In genomic region chr12:57545371-57546241, GRCm38 (mm10) we compare ENCODE assay signal across 8 mouse cellular contexts. TPM values are rescaled to one million over a fixed set of nuclear protein-coding genes. Genes with fewer than 3 reads are reported as not detected.
DNase-seq lines count a peak whose midpoint lies in the region; ATAC-seq and TF ChIP-seq lines count a peak whose summit lies in the region.

No protein-coding gene starts in this region.

- no peaks in the 10 kb centered on the region for H3K9me3 ChIP-seq in heart, embryonic 12.5 days (replicated peaks)
- H3K9me3 ChIP-seq in limb, embryonic 14.5 days (ENCODE audit: control insufficient read depth, low read length), result no peaks in the 10 kb centered on the region
- no peaks in the 10 kb centered on the region for H3K9me3 ChIP-seq in midbrain, embryonic 15.5 days

- CTCF ChIA-PET in Patski (lab: Charles Lee), result no interaction called here

- H3K27ac ChIP-seq in heart, embryonic 12.5 days (ENCODE audit: poor library complexity, severe bottlenecking), result no peak overlapping the region
- H3K27ac ChIP-seq in limb, embryonic 14.5 days (replicated peaks; ENCODE audit: low read depth, low read length), result no peak overlapping the region
- peak overlapping the region; percentile 59 for H3K27ac ChIP-seq in midbrain, embryonic 15.5 days

- WGBS in heart, embryonic 12.5 days, result under 1% methylated on average over 84 of the region's 106 CpGs
- WGBS in limb, embryonic 14.5 days, result under 1% methylated on average over 58 of the region's 106 CpGs
- under 1% methylated on average over 104 of the region's 106 CpGs for WGBS in midbrain, embryonic 15.5 days

- H3K4me3 ChIP-seq in heart, embryonic 12.5 days, result peak overlapping the region; percentile 59
- peak overlapping the region; percentile 45 for H3K4me3 ChIP-seq in limb, embryonic 14.5 days (replicated peaks; ENCODE audit: low read length)
- peak overlapping the region; percentile 43 for H3K4me3 ChIP-seq in midbrain, embryonic 15.5 days

- TF ChIP-seq POLR2A in limb, embryonic 14.5 days (IDR thresholded peaks at IDR 0.05; ENCODE audit: borderline replicate concordance, extremely low read depth, insufficient read depth, insufficient read length), result no peak

- peak; percentile 49 to 50 for DNase-seq in cerebellum, postnatal 10 days
- no peak for DNase-seq in Patski (ENCODE audit: low read depth, low spot score)
- no peak for DNase-seq in limb, embryonic 14.5 days (ENCODE audit: low spot score)
- no peak for DNase-seq in B cell, adult 2 months
- DNase-seq in frontal cortex, adult 2 months (ENCODE audit: extremely low spot score in 1 of 2, low spot score in 1 of 2), result no peak

- H3K4me2 ChIP-seq in heart, embryonic 12.5 days, result peak overlapping the region; percentile 94
- peak overlapping the region; percentile 87 for H3K4me2 ChIP-seq in limb, embryonic 14.5 days (replicated peaks; ENCODE audit: low read depth, low read length, severe bottlenecking)
- H3K4me2 ChIP-seq in midbrain, embryonic 15.5 days, result peak overlapping the region; percentile 81

- H3K27me3 ChIP-seq in Patski, result peaks cover 29% of the 10 kb centered on the region
- peaks cover 90% of the 10 kb centered on the region for H3K27me3 ChIP-seq in heart, embryonic 12.5 days (replicated peaks)
- H3K27me3 ChIP-seq in limb, embryonic 14.5 days (ENCODE audit: control insufficient read depth, insufficient read depth, low read length), result peaks cover 96% of the 10 kb centered on the region
- peaks cover 87% of the 10 kb centered on the region for H3K27me3 ChIP-seq in midbrain, embryonic 15.5 days (replicated peaks)

- H3K4me1 ChIP-seq in heart, embryonic 12.5 days (replicated peaks), result peaks cover 42% of the 10 kb centered on the region
- H3K4me1 ChIP-seq in limb, embryonic 14.5 days (ENCODE audit: control insufficient read depth, insufficient read depth, low read length), result peaks cover 14% of the 10 kb centered on the region
- H3K4me1 ChIP-seq in midbrain, embryonic 15.5 days, result peaks cover 22% of the 10 kb centered on the region

- in situ Hi-C loops in Patski (cut with MboI; ENCODE audit: low pct_unique_long_range_greater_than_20kb), result loop anchor here (5.0 to 10.0 kb wide), 2 partner anchors 239 to 263 kb away; no protein-coding TSS in a partner anchor

- TF ChIP-seq CTCF in Patski (IDR thresholded peaks at IDR 0.05), result no peak

- POLR2A ChIA-PET in Patski (lab: Charles Lee), result no interaction called here

- no peak for ATAC-seq in cerebellum, adult (ENCODE audit: insufficient number of reproducible peaks, low FRiP score, low TSS enrichment)
- ATAC-seq in Patski, result peak; percentile 84
- ATAC-seq in heart, embryonic 12.5 days (ENCODE audit: insufficient number of reproducible peaks, low FRiP score), result peak; percentile 47
- peak; percentile 35 for ATAC-seq in limb, embryonic 14.5 days (ENCODE audit: low FRiP score, low read depth)
- ATAC-seq in midbrain, embryonic 15.5 days (replicated peaks), result peak; percentile 60

- no peaks in the 10 kb centered on the region for H3K36me3 ChIP-seq in heart, embryonic 12.5 days
- H3K36me3 ChIP-seq in limb, embryonic 14.5 days (ENCODE audit: control insufficient read depth, insufficient read depth, low read length), result no peaks in the 10 kb centered on the region
- H3K36me3 ChIP-seq in midbrain, embryonic 15.5 days (replicated peaks), result no peaks in the 10 kb centered on the region

- H3K9ac ChIP-seq in heart, embryonic 12.5 days, result 0 out of 2 replicates have a peak overlapping the region, but pooled peaks have one; percentile 30
- no peak overlapping the region for H3K9ac ChIP-seq in limb, embryonic 14.5 days (ENCODE audit: low read depth, low read length, severe bottlenecking)
- peak overlapping the region; percentile 31 for H3K9ac ChIP-seq in midbrain, embryonic 15.5 days

RNA-seq across cellular contexts. Expression of gene Foxa1, which starts 1.1 kb away (rescaled TPM):
- polyA plus RNA-seq in Patski (2021), result 0.80 TPM
- 0.13 and 0.26 TPM in 2 replicates for polyA plus RNA-seq in heart, embryonic 12.5 days (2016; fragmentation: Nextera tagmentation; extraction: Ambion mirVana)
- polyA plus RNA-seq in limb, embryonic 14.5 days (2012; rRNA removed), result 0.06 TPM in 1 of 2 replicates, not detected in the other
- polyA plus RNA-seq in limb, embryonic 14.5 days (2014; fragmentation: Nextera tagmentation; extraction: Ambion mirVana), result 0.12 TPM in 1 of 2 replicates, not detected in the other
- polyA plus RNA-seq in midbrain, embryonic 15.5 days (2015; fragmentation: Nextera tagmentation; extraction: Ambion mirVana), result 4.2 and 4.3 TPM in 2 replicates
- polyA plus RNA-seq in frontal cortex, adult 2 months (2012; rRNA removed), result not detected in 2 replicates

RNA-seq across cellular contexts. Expression of gene Ttc6, which starts 18.3 kb away (rescaled TPM):
- polyA plus RNA-seq in Patski (2021), result 0.05 TPM
- polyA plus RNA-seq in heart, embryonic 12.5 days (2016; fragmentation: Nextera tagmentation; extraction: Ambion mirVana), result 0.20 and 0.49 TPM in 2 replicates
- 0.09 and 0.18 TPM in 2 replicates for polyA plus RNA-seq in limb, embryonic 14.5 days (2012; rRNA removed)
- 0.10 and 0.47 TPM in 2 replicates for polyA plus RNA-seq in limb, embryonic 14.5 days (2014; fragmentation: Nextera tagmentation; extraction: Ambion mirVana)
- 0.97 and 1.6 TPM in 2 replicates for polyA plus RNA-seq in midbrain, embryonic 15.5 days (2015; fragmentation: Nextera tagmentation; extraction: Ambion mirVana)
- polyA plus RNA-seq in frontal cortex, adult 2 months (2012; rRNA removed), result 0.02 and 0.06 TPM in 2 replicates

Comparison
In these comparisons a context has a peak if more than half of its experiments do, and no peak if none do; other contexts are left out.
1. DNase-seq: peak in cerebellum, postnatal 10 days (2 of 2); none in Patski (single experiment), limb, embryonic 14.5 days (single experiment), B cell, adult 2 months (0 of 2) and frontal cortex, adult 2 months (0 of 2).
2. Peak in every context shown above with its lines, with median percentiles within 50 percentile points of each other: H3K4me2 ChIP-seq and H3K4me3 ChIP-seq.